Mouse (Mus musculus) fat pad, adult 2 months (tissue): ENCODE results near the gene Specc1.

Experiments
- DNase-seq: peaks from one replicate; pipeline ENCODE4 v3.0.0-alpha.2; 2011; ENCODE audit warnings: low read depth, low spot score; ENCODE audit errors: extremely low read depth

Specc1 gene

DNA sequence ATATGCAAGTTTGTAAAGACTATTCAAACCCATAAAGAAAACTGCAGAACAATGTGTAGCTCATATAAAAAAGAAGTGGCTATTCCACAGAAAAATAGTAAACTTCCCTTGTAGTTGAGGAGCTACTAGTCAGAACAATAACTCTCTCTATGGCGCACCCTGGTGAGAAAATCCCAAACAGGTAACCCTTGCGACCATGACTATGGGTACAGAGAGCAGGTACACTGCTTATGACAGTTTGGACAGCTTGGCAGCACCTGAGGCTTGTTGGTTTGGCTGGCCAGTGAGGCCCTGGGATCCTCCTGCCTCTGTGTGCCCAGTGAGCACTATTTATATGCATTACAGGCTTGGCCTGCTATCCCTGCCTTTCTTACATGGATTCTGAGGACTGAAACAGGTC is 89.4 kb downstream of the Specc1 start:
- no peak for DNase-seq

- DNase-seq: peak; percentile 5
Measured at GRCm38 (mm10) chr11:62047817-62048640, 91.5 kb downstream of the Specc1 start.

DNA sequence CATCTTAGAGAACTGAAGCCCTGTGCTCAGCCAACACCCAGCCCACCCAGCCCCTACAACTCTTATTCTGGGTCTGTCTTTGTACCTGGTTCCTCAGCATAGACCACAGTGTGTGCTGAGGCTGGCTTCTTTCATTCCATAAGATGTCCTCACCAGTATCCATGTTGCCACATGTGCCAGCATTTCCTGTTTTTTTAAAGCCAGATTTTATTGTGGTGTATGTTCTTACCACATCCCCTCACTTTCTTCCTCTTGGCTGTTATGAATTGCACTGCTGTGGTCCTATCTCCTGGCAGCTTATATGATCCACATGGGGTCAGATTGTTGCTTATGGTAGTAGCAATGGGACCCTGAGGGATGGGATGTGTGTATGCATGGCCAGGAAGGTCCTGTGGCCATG is 92.6 kb downstream of the Specc1 start:
- no peak for DNase-seq

DNA sequence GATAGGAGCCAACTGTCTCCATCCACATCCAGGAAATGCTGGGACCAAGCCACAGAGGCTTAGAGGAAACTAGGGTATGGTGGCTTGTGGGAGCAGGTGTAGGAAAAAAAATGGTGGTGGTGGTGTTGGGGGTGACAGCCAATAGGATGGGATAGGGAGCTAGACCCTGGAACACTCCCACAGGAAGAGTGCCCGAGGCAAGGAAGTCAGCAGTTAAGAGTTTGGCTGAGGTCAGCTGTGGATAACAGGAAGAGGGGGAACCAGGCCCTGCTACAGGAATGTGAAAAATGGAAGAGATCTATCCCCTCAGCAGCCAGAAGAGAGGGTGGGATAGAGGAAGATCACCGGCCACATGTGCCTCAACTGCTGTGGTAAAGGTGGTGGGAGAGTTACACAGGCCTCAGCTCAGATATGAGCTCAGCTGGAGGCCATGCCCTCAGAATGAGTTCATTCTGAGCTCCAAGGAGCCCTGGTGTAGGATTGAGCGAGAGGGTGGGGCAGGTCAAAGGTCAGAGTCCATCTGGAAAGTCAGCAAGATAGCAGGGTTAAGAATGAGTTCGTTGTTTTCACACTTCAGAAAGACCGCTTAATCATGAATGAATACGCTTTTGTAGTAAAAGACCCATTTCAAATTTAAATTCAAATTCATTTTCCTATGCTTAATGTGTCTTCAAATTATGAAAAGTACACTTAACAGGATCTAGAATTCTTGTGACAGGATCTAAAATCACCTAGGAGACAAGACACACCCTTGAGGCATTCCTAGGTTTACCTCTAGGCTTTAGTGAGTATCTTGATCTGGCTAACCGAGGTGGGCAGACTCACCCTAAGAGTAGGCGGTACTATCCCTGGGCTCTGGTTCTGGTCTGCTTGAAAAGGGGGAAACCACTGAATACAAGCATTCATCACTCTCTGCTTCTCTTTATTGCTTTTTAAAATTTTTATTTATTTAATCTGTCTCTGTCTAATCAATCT is 94.1 kb downstream of the Specc1 start:
- no peak for DNase-seq

GRCm38 (mm10) chr11:62051487-62051886 is 94.9 kb downstream of the Specc1 start:
- DNase-seq: no peak

GRCm38 (mm10) chr11:62053928-62054327 is 97.4 kb downstream of the Specc1 start:
- DNase-seq: no peak

DNA sequence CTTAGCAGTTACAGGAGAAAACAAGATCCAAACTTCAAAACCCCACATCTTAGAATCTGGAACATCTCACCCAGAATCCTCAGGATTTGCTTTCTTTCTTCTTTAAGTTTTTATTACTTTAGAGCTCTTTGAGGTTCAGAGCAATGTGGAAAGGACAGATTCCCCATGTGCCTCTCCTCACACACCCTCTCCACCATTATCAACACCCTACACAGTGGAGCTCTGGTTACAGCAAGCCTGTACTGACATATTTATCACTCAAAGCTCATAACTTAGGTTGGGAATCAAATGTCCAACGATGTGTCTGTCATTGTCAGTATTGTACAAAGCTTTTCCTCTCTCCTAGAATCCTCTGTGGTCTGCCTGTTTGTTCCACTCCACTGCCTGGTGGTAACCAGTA is 108.0 kb downstream of the Specc1 start:
- no peak for DNase-seq

DNA sequence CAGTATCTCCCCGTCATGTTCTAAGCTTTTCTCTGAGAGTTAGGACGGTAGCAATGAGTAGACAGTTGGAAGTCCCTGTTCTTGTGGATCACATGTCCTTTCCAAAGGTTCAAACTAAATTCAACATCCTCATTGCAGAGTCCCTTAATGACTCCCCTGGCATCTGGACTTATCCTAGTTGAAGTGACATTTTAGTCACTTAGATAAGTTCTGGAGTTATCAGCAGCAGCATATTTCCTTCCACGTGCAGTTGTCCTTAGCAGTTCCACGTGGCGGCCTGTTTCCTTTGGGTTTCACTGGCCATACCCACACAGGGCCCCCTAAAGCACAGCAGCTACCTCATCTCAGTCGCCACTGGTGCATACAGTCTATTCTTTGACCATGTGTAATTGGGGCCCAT is 109.1 kb downstream of the Specc1 start:
- no peak for DNase-seq

GRCm38 (mm10) chr11:62069554-62069953 is 113.0 kb downstream of the Specc1 start:
- DNase-seq: no peak

DNA sequence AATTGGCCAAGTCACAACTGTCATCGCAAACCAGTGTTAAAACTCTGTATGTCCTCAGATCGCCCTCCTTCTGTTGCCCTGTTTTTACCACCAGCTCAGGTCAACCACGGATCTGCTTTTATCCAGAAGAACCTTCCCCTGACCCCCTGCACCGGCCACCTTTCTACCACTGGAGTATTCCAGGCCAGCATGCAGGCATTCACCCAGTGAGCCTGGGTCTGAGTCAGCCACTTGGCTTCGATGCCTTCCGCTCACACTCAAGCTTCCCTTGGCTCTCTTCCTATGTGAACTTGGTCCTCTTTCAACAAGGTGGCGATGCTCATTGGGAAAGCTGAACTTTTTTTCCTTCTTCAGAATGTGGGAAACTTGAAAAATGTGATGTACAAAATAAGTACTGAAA is 113.6 kb downstream of the Specc1 start:
- DNase-seq: no peak

- DNase-seq: no peak
Measured at GRCm38 (mm10) chr11:62072406-62072805, 115.8 kb downstream of the Specc1 start.

- no peak for DNase-seq
Measured at GRCm38 (mm10) chr11:62073575-62074140, 117.1 kb downstream of the Specc1 start.

DNA sequence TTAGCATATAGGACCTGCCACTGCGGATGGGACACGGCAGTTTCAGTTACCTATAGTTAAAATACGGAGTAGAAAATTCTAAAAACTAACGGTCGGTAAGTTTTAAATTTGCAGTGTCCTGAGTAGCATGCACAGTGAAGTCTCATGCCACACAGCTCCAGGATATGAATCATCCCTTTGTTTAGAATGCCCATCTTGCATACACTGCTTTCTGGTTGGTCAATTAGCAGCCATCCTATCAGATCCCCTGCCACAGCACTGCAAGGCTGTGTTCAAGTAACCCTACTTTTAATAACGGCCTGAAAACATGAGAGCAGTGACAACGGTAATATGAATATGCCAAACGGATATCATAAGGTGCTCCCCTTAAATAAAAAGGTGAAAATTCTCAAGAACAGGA is 118.0 kb downstream of the Specc1 start:
- no peak for DNase-seq

DNA sequence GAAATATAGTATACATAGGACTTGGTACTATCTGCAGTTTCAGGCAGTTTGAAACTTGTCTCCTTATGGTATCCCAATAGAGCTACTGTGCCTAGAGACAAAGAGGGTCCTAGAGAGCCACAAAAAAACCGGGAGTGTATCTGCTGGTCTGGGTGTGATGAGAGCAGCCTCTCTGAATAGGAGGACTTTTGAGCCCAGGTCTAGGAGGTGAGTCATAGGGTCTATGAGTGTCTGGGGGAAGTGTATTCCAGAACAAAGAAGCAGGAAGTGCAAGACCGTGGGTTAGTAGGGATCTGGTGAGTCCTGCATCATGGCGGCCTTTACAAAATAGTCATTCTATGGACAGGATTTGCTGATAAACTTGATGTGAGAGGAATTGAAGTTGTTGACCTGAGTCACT is 118.5 kb downstream of the Specc1 start:
- no peak for DNase-seq

DNA sequence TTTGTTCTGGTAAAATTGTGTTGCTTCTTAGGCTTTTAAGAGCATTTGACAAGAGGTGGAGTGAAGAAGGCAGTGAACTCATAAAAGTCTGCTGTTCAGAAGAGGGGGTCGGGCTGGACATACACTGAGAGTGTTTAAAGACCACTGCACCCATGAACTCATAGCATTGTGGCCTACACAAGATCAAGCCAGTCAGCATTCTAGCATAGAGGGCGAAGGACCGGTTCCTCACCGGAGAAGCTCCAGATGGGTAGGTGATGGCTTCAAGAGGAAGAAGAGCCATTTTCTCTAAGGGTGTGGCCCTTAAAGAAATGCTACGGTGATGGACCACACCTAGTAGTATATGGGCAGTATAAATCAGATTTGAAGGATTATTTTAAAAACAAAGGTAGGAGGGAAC is 119.0 kb downstream of the Specc1 start:
- DNase-seq: no peak

DNA sequence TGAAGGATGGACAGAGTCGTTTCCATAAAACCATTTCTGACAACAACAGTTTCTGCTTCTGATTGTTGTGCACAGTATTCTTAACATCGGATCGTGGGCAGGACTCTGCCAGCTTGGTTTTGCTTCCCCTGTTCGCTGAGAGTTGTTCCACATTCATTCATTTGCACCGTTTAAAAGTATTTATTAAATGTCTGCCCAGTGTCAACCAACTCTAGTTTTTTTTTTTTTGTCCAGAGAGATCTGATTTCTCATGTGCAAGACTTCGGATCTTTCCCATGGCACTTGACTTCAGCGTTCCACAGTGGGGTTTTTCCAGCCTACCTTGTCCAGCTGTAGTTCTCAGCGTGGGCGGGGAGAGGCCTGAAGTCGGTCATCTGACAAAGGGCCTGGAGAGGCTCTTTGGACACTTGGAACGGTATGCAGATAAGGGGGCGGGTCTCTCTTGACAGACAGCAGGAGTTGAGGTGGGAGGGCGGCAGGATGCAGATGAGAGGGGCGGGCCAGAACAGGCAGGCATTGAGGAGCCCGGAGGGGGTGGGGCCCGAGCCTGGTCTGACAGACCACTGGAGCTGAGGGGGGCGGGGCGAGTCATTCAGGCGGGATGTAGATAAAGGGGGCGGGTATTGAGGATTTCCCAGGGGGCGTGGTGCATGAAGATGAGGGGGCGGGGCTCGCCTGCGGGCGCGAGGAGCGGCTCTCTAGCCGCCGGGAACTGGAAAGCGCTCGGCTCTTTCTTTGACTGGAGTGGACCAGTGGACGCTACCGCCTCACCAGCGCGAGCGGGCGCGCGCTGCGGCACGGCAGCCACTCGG is 120.0 kb downstream of the Specc1 start:
- peak; percentile 64 for DNase-seq

DNA sequence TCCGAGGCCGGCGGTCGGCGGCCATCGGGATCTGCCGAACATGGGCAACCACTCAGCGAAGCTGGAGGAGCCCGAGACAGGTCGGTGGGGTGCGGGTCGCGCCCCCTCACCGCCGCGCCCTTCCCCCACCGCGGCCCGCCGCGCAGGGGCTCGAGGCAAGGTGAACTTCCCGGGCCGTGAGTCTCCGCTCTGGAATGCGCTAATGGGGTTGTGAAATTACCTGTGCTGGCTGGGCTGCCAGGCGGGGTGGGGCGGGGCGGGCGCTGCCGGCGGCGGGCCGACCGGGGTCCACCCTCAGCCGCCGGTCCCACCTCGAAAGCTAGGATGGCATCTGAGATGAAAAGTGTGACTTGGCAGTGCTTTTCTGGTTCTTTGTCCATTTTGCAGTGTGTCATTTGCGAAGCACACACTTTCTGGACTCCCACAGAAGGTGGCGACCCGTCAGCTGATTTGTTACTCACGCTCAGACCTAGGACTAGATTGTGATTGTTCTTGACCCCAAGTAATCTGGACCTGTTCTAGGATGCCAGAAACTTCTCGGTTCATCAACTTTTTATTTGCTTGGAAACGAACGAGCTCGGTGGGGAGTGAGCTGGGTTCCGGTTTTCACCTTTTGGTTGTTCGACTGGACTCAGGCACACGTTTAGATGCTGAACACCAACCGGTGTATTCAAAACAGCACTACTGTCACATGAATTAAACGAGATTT is 120.7 kb downstream of the Specc1 start:
- DNase-seq: no peak

DNA sequence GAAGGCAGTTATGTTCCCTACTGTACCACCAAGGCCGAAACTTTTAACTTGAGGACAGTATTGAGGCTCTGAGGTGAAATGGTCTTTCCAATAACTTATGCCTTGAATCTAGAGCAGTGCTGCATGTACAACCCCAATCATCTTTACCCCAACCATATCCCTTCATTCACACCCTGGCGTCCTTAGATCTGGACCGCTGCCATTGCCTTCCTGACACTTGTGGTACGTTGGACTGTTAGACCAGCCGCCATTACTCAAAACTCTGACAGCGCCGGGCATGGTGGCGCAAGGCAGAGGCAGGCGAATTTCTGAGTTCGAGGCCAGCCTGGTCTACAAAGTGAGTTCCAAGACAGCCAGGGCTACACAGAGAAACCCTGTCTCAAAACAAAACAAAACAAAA is 121.8 kb downstream of the Specc1 start:
- no peak for DNase-seq

DNA sequence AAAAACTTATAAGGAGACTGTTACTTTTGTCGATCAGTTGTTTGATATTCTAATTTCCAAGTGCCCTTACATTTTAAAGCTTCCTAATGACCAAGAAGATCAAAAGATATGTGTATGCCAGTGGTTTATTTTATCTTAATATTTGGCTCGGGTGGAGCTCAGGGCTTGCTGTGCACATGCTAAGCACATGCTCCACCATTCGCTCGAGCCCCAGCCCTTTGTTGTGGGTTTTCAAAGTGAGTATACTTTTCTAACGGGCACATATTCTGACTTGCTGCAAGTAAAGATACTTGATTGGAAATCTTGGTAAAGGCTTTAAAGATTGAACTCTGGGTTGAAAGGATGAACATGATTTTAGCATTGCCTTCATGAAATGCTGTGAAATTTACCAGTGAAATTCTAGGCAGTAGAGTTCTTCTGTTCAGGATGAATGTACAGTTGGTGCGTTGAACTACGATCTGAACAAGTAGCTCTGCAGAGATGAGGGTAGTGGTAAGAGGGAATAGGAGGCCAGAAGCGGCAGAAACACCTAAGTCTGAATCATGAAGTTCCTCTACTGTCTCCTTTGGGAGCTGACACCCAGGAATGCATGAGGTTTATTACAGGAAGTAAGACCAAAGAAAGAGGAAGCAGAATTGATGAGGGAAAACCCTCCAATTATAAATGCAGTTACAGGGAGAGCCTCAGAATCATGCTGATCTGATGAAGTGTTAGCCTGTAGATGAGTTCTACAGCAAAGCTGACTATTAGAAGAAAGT is 122.7 kb downstream of the Specc1 start:
- no peak for DNase-seq
